Mouse (Mus musculus) spleen, postnatal 4 days (tissue): Measurements from ENCODE around the gene Cldn3.
"Not testable (repeated sequence)": the region's sequence is repeated elsewhere in the genome, so short reads cannot be mapped to it uniquely, and the experiment has no call there.

ENCODE experiments used
- DNase-seq, 2 experiments: peaks; one replicate each; pipeline ENCODE4 v3.0.0; 2022; ENCODE audit warnings: low spot score in 2 of 2

The Cldn3 gene

DNA sequence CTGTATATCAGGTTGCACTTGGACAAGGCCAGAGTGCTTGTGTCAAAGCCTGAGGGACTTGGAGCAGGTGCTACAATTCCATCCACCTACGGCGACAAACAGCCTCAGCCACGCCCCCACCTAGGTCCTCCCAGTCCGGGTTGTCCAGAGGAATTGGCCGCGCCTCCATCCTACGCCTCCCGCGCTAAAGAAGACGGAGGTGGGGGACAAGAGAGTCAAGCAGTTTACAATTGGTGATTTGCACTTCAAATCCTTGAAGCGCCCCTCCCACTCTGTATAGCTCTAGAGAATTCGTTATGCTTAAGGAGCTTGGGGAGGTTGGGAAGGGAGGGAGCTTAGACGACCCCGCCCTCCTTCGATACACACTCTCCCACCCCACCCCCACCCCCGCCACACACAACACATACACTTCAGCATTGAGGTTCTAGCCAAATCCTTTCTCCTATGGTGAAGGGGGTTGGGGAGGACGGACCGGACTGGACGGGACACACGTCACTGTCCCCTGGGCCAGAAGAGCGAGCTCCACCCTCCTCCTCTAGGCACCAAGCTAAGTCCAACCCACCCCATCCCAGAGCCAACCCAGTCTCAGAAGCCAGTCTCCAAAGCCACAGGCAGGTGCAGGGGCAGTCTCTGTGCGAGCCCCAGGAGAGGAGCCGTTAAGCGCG lies at the start of gene Cldn3:
Cldn3 (plus strand) TSS at position 582 of the 665 bp plus-strand sequence.
- DNase-seq: no peak

DNA sequence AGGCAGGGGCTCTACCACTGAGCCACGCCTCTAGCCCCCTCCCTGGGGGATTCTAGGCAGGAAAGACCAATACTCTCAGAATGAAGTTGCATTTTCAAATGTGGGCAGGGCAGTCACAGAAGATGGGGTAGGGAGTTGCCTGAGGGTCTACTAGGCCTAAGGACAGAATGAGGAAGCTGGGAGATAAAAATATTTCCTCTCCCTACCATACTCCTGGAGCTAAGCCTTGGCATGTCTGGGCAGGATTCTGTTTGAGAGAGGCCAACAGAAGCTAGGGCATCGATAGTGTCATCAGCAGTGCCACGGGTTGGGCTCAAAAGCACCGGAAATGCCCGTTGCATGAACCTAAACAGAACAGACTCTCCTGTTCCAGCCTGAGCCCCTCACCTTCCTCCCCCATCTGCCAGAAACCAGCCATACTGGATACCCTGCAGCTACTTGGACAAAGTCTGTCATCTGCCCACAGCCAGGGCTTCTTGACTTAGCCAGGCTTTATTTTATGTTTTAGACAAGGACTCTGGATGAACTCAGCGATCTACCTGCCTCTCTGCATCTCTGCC lies 49.3 kb upstream of the Cldn3 start:
- DNase-seq: no peak

DNA sequence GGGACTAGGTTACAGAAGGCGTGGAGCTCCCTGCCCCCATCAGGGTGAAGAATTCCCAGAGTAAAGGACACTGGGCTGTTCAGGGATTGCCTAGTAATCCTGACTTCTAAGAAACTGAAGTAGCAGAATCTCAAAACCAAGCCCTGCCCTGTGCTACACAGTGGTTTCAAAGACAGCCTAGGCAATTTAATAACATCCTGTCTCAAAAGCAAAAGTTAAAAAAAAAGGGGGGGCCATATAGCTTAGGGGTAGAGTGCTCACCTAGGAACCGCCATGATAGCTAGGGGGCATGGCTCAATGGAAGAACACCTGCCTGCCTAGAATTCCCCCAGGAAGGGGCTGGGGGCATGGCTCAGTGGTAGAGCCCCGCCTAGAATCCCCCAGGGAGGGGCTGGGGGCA lies 46.9 kb upstream of the Cldn3 start:
- DNase-seq: no peak

DNA sequence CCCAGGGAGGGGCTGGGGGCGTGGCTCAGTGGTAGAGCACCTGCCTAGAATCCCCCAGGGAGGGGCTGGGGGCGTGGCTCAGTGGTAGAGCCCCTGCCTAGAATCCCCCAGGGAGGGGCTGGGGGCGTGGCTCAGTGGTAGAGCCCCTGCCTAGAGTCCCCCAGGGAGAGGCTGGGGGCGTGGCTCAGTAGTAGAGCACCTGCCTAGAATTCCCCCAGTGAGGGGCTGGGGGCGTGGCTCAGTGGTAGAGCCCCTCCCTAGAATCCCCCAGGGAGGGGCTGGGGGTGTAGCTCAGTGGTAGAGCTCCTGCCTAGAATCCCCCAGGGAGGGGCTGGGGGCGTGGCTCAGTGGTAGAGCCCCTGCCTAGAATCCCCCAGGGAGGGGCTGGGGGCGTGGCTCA lies 46.5 kb upstream of the Cldn3 start:
- not testable (repeated sequence) for DNase-seq

DNA sequence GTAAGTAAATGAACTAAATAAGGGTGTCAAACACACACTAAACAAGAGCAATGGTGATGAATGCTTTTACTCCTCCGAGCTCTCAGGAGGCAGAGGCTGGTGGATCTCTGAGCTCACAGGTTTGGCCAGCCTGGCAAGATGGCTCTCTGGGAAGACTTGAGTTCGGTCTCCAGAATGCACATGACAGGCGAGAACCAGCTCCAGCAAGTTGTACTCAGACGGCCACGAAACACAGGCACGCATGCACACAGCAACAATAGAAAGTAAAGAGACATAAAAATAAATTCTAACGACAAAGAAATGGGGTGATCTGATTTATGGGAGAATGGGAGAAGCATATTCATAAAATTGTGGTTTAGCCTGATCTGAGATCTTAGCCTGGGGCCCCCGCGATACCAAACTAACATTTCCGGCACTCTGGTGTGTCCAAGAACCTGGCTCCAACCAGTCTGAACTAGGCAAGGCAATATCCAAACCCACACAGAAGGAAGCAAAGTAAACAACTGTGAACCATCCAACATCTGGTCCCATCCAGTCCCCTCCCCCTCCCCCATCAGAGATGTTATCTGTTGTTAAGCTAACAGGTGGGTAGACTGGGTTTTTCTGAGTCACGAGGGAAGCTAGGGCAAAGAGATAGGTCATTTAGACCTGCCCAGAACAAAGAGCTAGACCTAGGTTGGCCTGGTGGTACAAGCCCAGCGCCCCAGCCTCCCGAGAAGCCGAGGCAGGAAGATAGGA lies 44.4 kb upstream of the Cldn3 start:
- no peak for DNase-seq

DNA sequence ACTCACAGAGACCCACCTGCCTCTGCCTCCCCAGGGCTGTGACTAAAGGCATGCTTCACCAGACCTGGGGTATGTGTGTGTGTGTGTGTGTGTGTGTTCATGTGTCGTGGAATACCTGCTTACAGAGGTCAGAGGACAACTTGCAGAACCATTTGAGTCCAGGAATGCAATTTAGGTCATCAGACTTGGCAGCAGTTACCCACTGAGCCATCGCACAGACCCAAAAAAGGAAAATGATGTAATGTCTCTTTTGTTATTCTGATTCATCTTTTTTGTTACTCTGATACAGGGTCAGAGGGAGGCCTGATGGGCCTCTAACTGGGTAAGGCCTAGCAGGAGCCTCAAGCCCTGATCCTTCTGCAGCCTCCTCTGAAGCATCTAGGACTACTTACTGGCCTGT lies 43.3 kb upstream of the Cldn3 start:
- DNase-seq: no peak

DNA sequence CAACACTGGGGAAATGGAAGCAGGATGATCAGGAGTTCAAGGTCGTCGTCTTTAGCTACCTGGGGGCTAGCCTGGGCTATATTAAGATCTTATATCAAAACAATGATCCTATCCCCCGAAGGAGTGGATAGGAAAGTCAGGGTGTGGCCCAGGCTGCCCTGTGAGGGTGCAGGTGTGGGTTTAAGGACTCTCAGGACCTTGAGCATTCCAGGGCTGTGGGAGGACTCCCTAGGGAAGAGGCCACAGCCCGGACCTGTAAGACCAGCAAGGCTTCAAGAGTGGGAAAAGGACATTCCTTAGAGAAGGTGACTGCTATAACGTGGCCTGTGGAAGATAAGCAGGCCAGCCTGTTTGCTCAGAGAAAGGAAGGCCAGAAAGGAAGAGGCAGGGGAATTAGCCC lies 41.8 kb upstream of the Cldn3 start:
- no peak for DNase-seq

DNA sequence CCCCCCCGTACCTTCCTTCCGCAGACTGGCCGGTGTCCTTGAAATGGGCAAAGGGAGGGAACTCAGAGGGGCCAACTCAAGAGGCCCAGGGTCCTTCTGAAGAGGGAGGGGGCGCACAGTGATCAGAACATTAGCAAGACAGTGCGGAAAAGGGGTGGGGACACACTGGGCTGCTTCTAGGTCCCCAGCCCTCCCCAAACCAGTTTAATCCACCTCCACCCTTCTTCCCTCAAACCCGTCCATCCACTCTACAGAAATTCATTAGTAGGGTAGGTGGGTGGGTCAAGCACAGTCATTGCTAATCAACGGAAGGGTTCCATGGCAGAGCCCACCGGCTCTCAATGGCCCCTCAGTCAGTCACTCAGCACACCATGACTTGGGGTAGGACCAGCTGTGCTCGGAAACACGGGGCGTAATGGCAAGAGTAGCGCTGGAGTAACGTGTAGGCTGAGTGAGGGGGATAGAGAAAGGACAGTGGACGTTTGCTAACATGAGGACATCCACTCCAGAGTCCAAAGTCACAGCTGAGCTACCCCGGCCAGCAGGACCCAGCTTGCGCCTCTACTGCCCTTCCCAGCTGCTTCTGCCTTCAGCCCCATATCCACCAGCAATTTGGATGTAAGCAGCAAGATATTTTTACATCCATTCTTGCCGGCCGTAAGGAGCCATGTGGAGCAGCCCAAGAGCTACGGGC lies 40.6 kb upstream of the Cldn3 start:
- no peak for DNase-seq

DNA sequence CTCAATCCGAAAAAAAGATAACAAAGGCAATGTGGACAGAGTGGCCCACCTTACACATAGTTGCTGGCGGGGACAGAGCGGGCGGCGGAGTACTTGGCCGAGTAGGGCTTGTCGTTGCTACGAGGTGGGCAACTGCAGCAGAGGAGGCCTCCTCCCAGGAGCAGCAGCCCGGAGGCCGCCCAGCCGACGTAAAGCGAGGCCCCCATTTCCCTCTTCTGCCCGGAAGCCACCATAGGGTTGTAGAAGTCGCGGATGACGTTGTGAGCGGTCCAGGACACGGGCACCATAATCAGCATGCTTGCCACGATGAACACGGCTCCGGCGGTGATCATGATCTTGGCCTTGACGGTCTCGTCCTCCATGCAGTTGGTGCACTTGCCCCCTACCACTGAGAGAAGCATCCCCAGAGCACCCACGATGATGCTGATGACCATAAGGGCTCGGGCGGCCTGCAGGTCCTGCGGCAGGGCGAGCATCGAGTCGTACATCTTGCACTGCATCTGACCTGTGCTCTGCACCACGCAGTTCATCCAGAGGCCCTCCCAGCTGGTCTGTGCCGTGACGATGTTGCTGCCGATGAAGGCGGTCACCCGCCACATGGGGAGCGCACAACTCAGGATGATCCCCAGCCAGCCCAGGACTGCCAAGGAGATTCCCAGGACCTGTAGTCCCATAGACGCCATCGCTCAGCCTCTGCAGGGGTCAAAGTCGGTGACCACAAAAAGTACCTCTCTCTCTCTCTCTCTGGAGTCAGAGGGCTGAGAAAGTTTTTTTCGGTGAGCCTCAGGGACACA lies 39.8 kb upstream of the Cldn3 start:
- no peak for DNase-seq

DNA sequence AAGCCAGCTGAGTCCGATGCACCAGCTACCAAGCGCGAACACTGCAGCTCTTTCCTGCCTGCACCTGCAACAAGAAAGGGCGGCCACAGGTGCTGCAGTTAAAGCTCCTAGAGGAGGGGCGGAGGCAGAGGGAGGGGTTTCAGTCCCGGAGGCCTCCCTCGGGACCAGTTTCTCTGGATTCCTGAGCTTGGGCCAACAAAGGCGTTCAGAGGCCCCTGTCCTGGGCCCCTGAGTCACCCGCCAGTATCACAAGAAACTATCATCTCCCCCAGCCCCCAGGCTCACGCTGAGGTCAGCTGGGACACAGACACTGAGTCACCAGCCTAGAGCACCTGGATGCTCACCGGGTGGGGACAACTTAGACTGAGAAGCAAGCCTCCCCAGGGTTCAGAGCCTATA lies 39.2 kb upstream of the Cldn3 start, which contains the start of gene Cldn4:
Cldn4 (minus strand) TSS at position 78 of the 399 bp plus-strand sequence.
- no peak for DNase-seq

DNA sequence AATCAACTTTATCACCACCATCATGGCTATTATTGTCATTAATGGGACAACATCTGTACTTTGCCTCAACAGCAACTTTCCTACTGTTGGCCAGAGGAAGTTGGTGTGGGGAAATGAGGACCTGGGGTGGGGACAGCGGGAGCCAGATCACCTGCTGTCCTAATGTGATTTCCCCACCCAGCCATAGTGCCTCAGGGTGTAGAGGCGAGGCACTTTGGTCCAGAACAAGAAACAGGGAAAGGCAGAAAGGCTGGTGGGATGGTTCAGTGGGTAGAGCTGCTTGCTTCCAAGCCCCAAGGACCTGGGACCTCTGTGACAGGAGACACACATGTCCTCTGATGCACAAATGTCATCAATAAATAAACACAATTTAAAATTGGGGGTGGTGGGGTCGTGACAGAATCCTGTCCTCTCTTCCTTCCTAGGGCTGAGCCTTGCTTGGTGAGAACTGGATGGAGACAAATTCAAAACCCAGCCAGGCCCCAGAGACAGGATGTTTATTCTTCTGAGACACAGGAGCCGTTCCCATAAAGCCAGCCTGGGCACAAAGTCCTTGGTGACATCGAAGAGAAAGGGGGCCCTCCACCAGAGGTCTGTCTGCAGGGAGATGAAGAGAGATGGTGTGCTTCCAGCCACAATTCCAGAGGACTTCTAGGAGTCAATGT lies 38.5 kb upstream of the Cldn3 start:
- no peak for DNase-seq

DNA sequence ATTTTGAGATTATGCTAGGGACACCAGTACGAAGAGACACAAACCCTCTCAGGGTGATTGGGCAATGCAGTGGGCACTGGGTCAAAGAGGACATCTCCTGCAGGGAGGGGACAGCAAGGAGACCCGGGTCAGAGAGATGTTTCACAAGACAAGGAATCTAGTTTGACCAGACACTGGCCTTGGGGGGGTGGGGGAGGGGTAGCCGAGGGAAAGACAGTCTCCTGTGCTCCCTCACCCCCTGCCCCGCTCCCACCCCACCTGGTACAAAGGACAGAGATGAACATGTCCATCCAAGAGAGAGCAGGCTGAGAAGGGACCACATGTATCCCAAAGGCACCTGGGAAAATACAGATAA lies 38.0 kb upstream of the Cldn3 start:
- no peak for DNase-seq

DNA sequence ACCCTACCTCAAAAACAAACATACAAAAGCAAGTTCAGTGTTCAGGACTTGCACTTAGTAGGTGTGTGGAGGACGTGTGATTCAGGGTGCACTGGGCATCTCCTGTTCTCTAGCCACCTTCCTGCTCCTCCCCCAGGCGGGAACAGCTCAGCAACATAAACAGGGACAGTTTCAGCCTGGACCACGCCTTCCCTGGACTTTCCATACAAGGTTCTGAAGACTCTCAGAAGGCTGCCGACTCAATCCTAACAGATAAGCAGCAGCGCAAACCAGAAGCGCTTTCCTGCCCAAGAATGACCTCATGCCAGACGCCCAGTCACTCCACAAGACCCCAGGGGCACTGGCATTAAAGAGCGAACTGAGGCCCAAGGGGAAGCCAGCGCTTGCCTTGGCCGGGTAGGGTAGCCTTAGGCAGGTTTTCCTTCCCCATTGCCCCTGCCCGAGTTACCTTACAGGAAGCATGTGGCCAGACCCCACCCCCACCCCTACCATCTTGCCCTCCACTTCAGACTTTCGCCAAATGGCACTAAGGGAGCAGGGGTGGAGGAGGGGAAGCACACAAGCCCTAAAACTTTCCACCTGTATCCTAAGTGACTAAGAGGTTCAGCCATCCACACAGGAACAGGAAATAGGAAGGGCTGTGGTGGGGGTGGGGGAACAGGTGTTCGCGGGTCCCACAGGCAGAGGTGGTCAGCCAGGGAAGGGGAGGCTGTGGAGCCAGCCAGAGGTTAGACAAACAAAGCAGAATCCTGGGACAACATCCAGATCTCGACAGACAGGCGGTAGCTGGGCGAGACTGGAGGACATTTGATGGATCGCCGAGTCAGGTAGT lies 34.7 kb upstream of the Cldn3 start:
- no peak for DNase-seq

DNA sequence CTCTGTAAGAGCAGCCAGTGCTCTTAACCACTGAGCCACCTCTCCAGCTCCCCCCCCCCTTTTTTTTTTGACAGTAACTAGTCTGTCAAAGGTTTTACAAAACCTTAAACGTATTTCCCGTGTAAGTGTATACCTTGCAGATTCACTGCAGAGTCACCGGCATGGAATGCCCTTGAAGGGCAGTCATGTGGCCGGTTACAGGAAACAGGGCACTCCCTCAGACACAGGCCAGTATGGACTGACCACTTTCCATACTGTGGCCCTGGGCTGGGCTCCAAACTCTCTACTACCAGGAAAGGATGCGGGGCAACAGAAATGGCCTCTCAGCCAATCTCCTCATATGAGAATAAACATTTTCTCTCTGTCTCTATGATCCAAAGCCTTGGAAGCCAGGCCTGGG lies 30.5 kb upstream of the Cldn3 start:
- DNase-seq: no peak

DNA sequence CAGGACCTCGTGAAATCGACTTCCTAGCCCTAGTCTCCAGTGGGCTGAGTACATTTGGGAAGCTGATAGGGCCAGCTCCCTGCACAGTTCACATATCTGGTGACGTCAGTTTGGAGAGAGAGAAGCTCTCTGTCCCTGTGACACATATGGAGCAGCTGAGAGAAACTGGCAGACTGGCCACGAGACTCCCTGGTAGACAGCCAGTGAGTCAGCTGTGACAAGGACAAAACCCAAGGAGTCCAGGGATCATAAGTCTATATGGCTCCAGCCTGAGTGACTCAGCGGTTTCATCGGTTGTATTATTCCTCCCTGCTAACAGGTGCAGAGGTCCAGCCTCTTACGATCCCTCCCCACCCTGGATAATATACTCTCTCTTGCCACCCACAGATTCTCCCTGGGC lies 26.9 kb upstream of the Cldn3 start:
- no peak for DNase-seq

DNA sequence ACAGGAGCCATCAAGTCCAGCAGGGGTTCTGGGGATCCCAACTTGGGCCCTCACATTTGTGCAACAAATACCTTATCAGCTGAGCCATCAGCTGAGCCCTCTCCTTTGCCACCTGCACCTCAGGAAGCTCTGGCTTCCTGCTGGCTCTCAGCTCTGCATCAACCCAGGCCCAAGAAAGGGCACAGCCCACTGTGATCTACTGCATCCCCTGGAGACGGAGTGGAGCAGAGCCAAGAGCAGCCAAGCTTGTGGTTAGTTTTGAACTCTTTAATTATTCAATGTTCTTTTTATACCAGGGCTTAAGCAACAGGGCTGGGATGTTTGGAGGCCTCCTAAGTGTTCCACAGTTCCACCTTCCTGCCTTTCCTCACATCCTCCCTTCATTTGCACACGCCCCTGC lies 25.6 kb upstream of the Cldn3 start:
- no peak for DNase-seq

DNA sequence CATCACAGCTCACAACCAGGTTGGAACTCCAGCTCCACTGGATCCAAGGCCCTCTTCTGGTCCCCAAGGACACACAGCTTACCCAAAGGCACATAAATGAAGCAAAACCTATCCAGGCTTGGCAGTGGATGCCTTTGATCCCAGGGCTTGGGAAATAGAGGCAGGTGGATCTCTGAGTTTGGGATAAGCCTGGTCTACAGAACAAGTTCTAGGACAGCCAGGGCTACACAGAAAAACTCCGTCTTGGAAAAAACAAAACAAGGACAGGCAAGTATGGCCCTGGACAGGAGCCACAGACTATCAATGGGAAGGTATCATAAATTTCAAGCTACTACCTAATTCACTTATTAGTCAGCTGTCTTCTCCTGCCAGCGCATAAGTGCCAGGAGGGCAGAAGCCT lies 24.5 kb upstream of the Cldn3 start:
- no peak for DNase-seq

DNA sequence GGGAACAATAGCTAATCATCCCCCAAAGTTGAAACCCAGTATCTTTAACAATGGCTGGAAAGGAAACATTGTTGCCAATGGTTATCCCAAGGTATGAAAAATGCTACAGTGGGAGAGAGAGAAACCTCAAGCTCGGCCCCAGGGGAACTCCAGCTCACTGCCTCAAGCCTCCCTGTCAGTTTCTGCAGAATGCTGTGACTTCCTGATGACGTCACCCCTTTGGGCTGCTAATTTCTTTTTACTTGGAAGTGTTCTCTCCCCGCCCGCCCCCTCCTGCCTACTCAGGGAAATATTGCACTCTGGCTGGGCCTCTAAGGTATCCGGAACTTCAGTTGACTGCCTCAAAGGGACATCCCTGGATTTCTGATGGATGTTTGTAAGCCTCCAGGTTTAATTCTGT lies 22.5 kb upstream of the Cldn3 start:
- no peak for DNase-seq

DNA sequence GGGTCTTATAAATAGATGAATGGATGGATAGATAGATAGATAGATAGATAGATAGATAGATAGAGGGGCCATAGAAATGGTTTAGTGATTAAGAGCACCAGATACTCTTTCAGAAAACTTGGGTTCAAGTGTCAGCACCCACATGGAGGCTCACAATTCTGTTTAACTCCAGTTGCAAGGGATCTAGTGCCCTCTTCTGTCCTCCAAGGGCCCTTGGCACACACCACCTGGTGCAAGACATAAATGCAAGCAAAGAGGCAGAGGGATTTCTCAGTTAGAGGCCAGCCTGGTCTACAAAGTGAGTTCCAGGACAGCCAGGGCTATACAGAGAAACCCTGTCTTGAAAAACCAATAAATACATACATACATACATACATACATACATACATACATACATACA lies 21.4 kb upstream of the Cldn3 start:
- not testable (repeated sequence) for DNase-seq

DNA sequence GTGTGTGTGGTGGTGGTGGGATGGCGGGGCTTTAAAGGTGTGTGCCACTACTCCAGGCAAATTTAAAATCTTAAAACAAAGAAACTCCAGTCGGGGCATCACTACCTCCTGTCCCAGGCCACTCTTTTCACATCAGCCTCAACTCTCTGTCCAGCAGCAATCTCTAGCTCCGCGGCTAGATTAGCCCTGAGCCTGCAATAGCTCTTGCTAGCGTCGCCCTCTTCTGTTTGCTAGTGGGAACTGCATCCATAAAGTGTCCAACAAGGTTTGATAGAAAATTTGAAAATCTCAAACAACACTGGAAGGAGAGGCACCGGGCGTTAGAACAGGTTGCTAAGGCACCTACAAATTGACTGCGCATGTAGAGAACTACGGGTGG lies 20.6 kb upstream of the Cldn3 start:
- peak; percentile 81 to 88 for DNase-seq
